Mouse (Mus musculus): ENCODE measurements around the gene Crkl.

Gene Crkl

DNA sequence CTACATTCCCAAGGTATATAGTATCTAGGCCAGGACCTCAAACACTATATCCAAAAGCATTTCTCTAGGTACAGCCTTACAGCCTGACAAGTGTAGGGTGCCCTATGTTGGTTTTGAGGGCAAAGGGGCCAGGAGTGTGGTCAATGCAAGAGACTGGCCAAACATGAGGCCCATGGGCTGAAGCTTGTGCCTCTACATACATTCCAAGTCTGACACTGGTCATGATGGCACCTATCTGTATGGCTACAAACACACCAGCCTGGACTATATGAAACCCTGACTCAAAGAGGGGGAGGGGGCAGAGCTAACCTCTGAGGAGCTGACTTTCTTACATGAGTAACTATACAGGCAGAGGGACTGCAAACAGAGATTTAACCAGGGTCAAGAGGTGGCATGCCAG is 75.8 kb downstream of the Crkl start:
- no peak for DNase-seq (ENCODE audit: extremely low read depth, low read depth, low spot score)

DNA sequence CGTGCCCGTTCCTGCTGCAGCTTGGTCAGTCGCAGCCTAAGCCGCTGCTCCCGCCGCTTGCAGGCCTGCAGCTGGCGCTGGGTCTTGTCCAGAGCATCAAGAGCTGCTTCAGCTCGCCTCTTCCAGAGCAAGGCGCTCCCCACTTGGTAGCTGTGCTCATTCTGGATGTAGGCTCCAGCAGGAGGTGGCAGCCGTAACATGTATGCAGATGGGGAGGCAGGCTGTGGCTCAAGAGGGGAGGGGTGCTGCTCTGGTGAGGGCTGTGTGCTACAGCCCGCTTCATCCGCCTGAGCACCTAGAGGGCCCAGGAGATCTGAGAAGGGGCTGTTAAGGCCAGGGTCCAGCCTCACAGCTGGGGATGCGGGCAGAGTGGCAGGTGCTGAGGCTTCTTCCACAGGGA is 76.5 kb downstream of the Crkl start:
- no peak for DNase-seq (ENCODE audit: extremely low read depth, low read depth, low spot score)

GRCm38 (mm10) chr16:17529981-17530586 is 78.3 kb downstream of the Crkl start:
- no peak for DNase-seq (ENCODE audit: extremely low read depth, low read depth, low spot score)

GRCm38 (mm10) chr16:17530640-17531288 is 79.0 kb downstream of the Crkl start, which contains the start of gene Thap7:
Thap7 (minus strand) TSS chr16:17531136.
- no peak for DNase-seq (ENCODE audit: extremely low read depth, low read depth, low spot score)

DNA sequence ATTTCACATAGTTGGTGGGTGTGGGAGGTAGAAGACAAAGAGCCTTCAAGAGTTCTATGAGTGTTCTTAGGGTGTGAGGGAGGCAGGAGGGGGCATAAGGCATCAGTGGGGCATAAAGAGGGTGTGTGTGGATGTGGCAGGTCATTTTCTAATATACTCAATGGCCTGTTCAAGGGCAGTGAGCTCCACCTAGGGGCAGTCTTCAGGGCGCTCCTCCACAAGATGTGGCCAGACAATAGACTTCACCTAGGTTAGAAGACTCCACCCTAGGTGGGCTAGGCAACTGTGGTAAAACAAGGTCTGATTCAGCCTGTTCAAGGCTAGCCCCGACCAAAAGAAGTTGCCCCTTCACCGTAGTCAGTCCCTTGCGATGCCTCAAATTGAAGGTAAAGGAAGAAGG is 80.5 kb downstream of the Crkl start:
- no peak for DNase-seq (ENCODE audit: extremely low read depth, low read depth, low spot score)

DNA sequence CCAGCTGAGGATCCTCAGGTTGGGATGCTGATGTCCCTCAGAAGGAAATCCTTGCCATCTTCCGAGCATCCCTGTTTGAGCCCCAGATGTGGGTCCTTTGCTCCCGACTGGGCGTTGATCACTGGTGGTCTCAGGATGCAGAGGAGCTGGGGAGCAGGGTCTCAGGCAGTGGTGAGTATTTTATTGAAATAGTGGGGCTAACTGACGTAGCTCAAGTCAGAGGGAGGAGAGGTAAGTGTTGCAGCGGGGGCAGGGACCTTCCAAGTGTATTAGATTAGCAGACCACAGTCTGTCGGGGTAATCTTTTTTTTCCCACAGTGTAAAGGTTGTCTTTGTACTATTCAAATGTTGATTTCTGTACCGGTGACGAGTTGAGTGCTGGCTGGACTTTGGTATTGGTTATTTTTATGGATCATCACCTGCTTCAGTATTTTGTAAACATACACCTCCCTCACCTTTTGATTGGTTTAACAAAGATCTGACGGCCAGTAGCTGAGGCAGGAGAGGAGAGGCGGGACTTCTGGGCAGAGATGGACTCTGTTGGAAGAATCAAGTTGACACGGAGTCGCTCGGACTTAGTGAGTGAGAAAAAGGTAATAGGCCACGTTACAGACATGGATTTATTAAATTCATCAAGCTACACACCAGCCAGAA is 81.0 kb downstream of the Crkl start:
- DNase-seq (ENCODE audit: extremely low read depth, low read depth, low spot score), result no peak

DNA sequence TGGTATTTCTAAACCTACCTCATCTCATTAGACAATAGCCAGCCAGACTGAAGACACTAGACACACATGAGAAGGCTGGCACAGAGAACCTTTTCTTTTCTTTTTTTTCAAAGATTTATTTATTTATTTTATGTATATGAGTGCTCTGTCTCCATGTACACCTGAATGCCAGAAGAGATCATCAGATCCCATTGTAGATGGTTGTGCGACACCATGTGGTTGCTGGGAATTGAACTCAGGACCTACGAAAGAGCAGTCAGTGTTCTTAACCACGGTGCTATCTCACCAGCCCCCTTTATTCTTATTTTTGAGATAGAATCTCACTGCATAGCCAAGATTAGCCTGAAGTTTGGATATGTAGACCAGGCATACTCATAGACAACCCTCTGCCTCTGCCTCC is 84.8 kb downstream of the Crkl start:
- no peak for DNase-seq (ENCODE audit: extremely low read depth, low read depth, low spot score)

All from fat pad, adult 2 months (tissue).